Mouse (Mus musculus) heart, embryonic 10.5 days (tissue): Measurements from ENCODE around the gene Kmt2b. TPM values are rescaled to one million over a fixed set of nuclear protein-coding genes. Genes with fewer than 3 reads are reported as not detected.

ENCODE experiments used
- DNase-seq: peaks from one replicate; pipeline ENCODE4 v3.0.0-alpha.2; 2017; ENCODE audit warnings: low spot score
- H3K27ac ChIP-seq: fragments of 300-500 bp; sonication (generic); 2 replicates; pipeline ENCODE4 v1.5.1; 2016; ENCODE audit warnings: mild to moderate bottlenecking
- H3K27me3 ChIP-seq: fragments of 300-500 bp; sonication (generic); 2 replicates; pipeline ENCODE4 v1.6.1; 2016; ENCODE audit warnings: mild to moderate bottlenecking; ENCODE audit not compliant: poor library complexity, insufficient read depth, severe bottlenecking
- H3K36me3 ChIP-seq: fragments of 300-500 bp; sonication (generic); 2 replicates; pipeline ENCODE4 v1.6.1; 2016; ENCODE audit warnings: mild to moderate bottlenecking, moderate library complexity
- H3K4me1 ChIP-seq: fragments of 300-500 bp; sonication (generic); 2 replicates; pipeline ENCODE4 v1.6.1; 2016; ENCODE audit warnings: mild to moderate bottlenecking
- H3K4me3 ChIP-seq: fragments of 300-500 bp; sonication (generic); 2 replicates; pipeline ENCODE4 v1.5.1; 2016; ENCODE audit warnings: mild to moderate bottlenecking, moderate library complexity
- H3K9me3 ChIP-seq: fragments of 300-500 bp; sonication (generic); 2 replicates; pipeline ENCODE4 v1.6.1; 2016; ENCODE audit warnings: mild to moderate bottlenecking, moderate library complexity
- WGBS: fragments of 180-500 bp; shearing (Covaris S2); methylation state at CpG from one replicate; pipeline ENCODE4 v1.1.7; 2016; 5-methylcytosine and 5-hydroxymethylcytosine counted together
- polyA plus RNA-seq: library from polyadenylated mRNA; unstranded; fragments of >200 nt; fragmentation: Nextera tagmentation; extraction: Ambion mirVana; gene quantifications from 2 replicates; pipeline ENCODE4 v1.2.1, GENCODE M21; 2016

Kmt2b gene
- 5.6 and 8.3 TPM in 2 replicates for polyA plus RNA-seq

DNA sequence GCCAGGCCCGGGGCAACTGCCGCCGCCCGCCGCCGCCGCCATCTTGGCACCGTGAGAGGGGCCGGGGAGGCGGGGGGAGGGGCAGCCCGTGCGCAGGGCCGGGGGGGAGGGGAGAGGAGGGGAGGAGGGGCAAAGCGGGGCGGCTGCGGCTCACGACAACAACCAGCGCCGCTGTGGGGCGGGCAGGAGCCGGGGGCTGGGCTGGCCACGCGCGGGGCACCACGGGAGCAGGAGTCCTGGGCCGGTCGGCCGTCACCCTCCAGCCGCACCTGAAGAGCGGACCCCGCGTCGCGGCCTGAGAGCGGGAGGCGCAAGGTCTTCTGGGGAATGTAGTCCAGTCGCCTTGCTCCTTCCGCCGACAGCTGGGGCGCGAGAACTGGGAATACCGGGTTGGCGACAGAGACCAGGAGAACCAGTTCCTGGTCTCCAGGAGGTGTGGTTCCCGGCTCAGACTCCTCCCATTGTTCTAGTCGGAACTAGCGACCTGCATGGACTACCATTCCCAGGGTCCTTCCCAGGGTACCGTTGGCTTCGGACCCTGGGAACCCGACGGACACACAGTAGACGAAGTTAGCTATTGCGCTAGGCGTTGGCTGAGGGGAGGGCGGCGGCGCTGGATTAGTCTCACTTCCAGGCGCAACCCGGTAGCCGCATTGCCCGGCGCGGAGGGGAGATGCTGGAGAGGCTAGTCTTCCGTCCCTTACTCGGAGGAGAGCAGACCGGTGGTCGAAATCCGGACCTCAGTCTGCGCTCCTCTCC lies at the start of gene Kmt2b:
Gene Kmt2b, minus strand, starts transcription at position 51 of the 759 bp plus-strand sequence.
- Histone ChIP-seq H3K4me3 (peak within 1 kb of the TSS; percentile 95), H3K9me3 (no peaks in the 10 kb centered on the region), H3K36me3 (peaks cover 30% of the 10 kb centered on the region), H3K27ac (peak within 1 kb of the TSS; percentile 94), H3K27me3 (no peaks in the 10 kb centered on the region), H3K4me1 (peaks cover 19% of the 10 kb centered on the region)
- WGBS, result under 1% methylated on average over 54 of the region's 68 CpGs
- peak; percentile 99 for DNase-seq

DNA sequence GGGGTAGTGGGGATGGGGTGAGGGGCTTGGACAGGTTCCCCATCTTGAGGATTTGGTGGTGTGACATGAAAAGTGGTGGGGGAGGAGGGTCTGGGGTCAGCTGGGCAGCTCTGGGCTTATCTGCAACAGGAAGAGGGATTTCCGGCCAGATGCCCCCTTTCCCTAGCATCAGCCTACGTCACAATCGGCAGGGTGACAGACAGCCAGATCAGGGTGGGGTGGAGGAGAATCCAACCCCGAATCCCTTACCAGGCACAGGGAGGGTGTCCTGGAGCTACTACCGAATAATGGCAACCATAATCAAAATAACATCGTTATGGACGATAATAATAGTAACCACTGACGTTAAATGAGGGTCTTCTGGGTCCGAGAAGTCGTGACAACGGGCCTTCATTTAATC lies 47.9 kb upstream of the Kmt2b start:
- DNase-seq, result peak; percentile 83
- H3K27me3 ChIP-seq, result peaks cover 52% of the 10 kb centered on the region
- H3K9me3 ChIP-seq, result no peaks in the 10 kb centered on the region
- peaks cover 43% of the 10 kb centered on the region for H3K4me1 ChIP-seq
- peaks cover 18% of the 10 kb centered on the region for H3K36me3 ChIP-seq
- WGBS, result 18% methylated on average over 11 of the region's 11 CpGs
- H3K27ac ChIP-seq, result peak overlapping the region; percentile 56; the same call in 1 of the 2 replicates
- peak overlapping the region; percentile 53 for H3K4me3 ChIP-seq

DNA sequence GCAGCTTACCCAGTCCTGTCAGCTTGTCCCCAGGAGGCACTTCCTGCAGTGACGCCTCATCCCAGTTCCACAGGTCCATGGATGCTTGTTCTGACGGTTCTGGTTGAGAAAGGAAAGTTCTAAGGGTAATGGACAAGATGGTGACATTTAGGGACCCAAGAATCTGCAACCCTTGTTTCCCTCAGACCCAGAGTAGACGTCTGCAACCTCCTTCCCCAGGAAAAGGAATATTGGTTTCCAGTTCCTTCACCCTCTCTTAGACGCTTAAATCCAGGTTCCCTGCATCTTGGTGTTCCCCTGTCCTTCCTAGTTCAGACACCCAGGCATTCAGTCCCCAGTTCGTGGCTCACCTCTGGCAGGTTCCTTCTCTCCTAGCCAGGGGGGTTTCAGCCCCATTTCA lies 47.2 kb upstream of the Kmt2b start, which contains the start of gene Etv2:
Gene Etv2, minus strand, starts transcription at position 101 of the 400 bp plus-strand sequence.
- Histone ChIP-seq H3K9me3 (no peaks in the 10 kb centered on the region), H3K4me3 (peak within 1 kb of the TSS; percentile 53), H3K27me3 (peaks cover 57% of the 10 kb centered on the region), H3K27ac (peak within 1 kb of the TSS; percentile 59; the same call in 1 of the 2 replicates), H3K36me3 (peaks cover 12% of the 10 kb centered on the region), H3K4me1 (peaks cover 43% of the 10 kb centered on the region)
- no peak for DNase-seq
- WGBS, result 3% methylated on average over 5 of the region's 5 CpGs

DNA sequence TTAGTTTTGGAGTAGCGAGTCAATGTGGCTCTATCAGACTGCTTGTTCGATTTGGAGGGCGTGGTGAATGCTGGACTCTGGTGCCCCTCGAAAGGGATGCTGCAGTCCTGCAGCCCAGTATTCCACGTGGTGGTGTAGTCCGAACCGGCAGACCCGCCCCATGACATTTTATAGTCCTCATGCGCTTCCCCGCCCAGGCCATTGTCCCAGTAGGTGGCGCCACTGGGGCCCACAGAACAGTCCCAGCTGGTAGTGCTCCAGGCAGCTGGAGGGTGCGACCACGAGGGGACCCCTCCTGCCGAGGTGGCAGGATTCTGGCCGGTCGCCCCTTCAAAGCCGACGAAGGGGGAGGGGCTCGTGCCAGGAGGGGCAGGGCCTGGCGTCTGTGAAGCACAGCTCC lies 46.1 kb upstream of the Kmt2b start:
- 2% methylated on average over 20 of the region's 20 CpGs for WGBS
- peaks cover 59% of the 10 kb centered on the region for H3K27me3 ChIP-seq
- no peaks in the 10 kb centered on the region for H3K9me3 ChIP-seq
- H3K27ac ChIP-seq, result peak overlapping the region; percentile 59; the same call in 1 of the 2 replicates
- 0 out of 2 replicates have a peak, but pooled peaks cover under 1% of the 10 kb centered on the region for H3K36me3 ChIP-seq
- peak overlapping the region; percentile 53 for H3K4me3 ChIP-seq
- DNase-seq, result peak; percentile 88
- H3K4me1 ChIP-seq, result peaks cover 42% of the 10 kb centered on the region

DNA sequence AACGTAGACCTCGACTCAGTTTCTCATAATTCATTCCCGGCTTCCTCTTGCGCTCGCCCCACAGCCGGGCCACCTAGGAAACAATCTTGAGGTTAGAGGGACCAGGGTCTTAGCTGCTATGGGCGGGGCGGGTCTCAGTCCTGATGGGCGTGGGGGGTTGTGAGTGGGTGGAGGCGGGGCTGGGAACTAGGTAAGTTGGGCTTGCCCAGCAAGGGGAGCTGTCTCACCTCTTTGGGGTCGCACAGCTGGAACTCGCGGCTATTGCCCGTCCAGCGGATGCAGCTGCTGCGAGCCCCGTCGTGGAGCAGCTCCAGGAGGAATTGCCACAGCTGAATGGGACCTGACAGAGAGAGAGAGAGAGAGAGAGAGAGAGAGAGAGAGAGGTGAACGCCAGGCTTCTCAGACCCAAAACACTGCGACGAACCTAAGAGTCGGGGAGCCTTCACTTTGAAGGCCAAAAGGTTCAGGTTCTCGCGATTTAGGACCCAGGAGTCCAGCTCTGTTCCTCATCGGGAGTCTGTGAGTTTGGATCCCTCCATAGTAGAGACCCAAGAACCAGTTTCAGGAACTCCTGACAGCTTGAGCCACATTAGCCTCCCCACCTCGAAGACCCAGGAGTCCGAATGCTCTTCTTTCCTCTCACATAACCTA lies 45.4 kb upstream of the Kmt2b start:
- no peak for DNase-seq
- Histone ChIP-seq H3K4me3 (peak overlapping the region; percentile 53), H3K9me3 (no peaks in the 10 kb centered on the region), H3K27ac (no peak overlapping the region), H3K27me3 (peaks cover 59% of the 10 kb centered on the region), H3K4me1 (peaks cover 35% of the 10 kb centered on the region), H3K36me3 (no peaks in the 10 kb centered on the region)
- 12% methylated on average over 27 of the region's 27 CpGs for WGBS

DNA sequence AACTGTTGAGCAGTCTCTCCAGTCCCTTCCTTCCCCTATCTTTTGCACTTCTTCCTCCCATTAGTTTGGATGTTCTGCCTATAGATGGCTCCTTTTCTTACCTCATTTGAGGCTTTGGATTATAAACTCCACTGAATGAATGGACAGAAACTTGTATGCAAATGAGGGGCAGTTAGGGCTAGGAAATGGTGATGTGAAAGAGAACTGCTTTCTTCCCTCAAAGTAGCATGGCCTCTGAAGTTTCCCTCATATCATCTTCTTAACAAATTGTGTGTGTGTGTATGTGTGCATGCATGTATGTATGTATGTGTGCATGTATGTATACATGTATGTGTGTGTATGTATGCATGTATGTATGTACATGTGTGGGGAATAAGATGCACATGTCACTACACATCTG lies 40.5 kb upstream of the Kmt2b start:
- H3K27ac ChIP-seq, result no peak overlapping the region
- H3K9me3 ChIP-seq, result no peaks in the 10 kb centered on the region
- peaks cover 7% of the 10 kb centered on the region for H3K36me3 ChIP-seq
- no peak for DNase-seq
- no peak overlapping the region for H3K4me3 ChIP-seq
- peaks cover 18% of the 10 kb centered on the region for H3K4me1 ChIP-seq
- H3K27me3 ChIP-seq, result peaks cover 32% of the 10 kb centered on the region

DNA sequence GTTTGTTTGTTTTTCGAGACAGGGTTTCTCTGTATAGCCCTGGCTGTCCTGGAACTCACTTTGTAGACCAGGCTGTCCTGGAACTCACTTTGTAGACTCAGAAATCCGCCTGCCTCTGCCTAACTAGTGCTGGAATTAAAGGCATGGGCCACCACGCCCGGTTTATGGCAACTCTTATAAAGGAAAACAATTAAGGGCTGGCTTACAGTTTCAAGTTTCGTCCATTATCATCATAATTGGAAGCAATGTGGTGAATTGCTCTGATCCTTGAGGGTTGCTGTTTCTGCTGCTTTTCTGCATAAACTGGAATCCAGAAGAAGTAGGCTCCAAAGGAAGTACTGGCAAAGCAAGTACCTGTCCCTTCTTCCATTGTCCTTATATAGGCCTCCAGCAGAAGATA lies 38.1 kb upstream of the Kmt2b start:
- 78% methylated on average over 5 of the region's 5 CpGs for WGBS
- Histone ChIP-seq H3K4me1 (peaks cover 22% of the 10 kb centered on the region), H3K27me3 (peaks cover 9% of the 10 kb centered on the region; the same call in 1 of the 2 replicates), H3K27ac (no peak overlapping the region; the same call in 1 of the 2 replicates), H3K36me3 (peaks cover 30% of the 10 kb centered on the region), H3K9me3 (no peaks in the 10 kb centered on the region), H3K4me3 (peak overlapping the region; percentile 95; the same call in 1 of the 2 replicates)
- DNase-seq, result no peak

DNA sequence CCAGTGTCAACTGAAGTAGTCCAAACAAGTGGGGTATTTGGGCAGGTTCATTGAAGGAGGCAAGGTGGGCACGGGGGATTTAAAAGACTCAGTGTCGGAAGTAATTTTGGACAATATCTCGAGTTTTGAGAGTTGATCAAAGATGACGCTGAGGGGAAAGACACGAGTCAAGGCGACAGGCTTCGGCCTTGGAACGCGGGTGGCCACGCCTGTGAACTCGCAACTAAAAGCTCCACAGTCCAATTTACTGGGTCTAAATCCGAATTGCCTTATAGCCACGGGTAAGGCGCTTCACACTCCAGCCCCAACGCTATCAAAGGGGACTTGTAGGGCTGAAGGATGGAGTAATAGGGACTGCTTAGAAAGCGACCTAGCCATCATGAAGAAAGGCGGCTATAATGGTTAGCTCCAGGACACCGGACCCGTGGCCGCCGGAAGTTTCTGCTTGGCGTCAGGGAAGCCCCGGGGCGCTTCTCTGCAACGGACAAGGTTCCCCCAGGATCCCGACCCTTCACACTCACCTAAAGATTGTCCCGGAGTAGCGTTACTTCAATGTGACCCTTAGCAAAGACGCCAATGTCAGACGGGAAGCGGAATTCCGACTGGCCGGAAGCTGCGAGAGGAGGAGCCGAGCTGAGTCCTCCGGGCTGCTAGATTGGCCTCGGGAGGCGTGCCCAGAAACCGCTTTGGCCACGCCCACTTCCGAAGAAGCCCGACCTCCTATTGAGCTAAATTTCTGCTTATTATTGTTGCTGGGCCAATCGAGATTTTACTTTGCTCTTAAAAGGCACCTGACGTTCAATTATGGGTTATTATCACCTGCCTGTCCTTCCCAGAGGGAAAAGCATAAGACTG lies 37.2 kb upstream of the Kmt2b start, which contains the start of gene Cox6b1:
Gene Cox6b1, minus strand, starts transcription at position 622 of the 855 bp plus-strand sequence.
- Histone ChIP-seq H3K4me1 (peaks cover 22% of the 10 kb centered on the region), H3K36me3 (peaks cover 36% of the 10 kb centered on the region), H3K27ac (peak within 1 kb of the TSS; percentile 96), H3K4me3 (peak within 1 kb of the TSS; percentile 95), H3K9me3 (no peaks in the 10 kb centered on the region), H3K27me3 (0 out of 2 replicates have a peak, but pooled peaks cover 2% of the 10 kb centered on the region)
- DNase-seq, result peak; percentile 97
- 2% methylated on average over 44 of the region's 44 CpGs for WGBS

DNA sequence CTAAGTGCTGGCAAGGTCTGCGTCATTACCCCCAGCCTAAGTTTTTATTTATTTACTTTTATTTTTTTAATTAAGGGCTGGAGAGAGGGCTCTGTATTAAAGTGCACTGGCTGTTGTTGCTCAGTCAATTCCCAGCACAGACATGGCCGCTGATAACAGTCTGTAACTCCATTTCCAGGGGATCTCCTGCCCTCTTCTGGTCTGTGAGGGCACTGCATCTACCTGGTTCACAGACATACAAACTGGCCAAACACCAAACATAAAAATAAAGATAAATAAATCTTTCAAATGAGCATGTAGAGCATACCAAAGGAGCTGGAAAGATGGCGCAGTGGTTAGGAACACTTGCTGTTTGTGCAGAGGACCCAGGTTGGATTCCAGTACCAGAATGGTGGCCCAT lies 30.7 kb upstream of the Kmt2b start:
- WGBS, result 83% methylated on average over 3 of the region's 3 CpGs
- DNase-seq, result no peak
- H3K4me3 ChIP-seq, result no peak overlapping the region

DNA sequence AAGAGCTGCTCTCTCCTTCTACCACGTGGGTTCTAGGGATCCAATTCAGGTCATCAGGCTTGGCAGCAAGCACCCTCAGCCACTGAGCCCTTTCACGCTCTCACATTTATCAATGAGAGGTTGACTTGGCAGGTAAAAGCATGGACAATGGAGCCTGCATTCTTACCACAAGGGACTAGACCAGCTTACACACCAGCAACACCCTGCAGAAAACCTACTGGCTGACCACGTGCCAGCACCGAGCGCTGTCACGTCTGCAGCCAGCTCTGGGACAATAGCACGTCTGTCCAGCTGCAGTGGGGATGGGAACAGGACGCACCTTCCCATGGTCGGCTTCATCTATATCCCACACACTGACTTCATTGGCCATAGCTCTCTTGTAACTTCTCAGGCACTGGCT lies 30.1 kb upstream of the Kmt2b start:
- H3K9me3 ChIP-seq, result no peaks in the 10 kb centered on the region
- peaks cover 76% of the 10 kb centered on the region for H3K36me3 ChIP-seq
- no peak for DNase-seq
- no peak overlapping the region for H3K27ac ChIP-seq
- no peak overlapping the region for H3K4me3 ChIP-seq
- no peaks in the 10 kb centered on the region for H3K27me3 ChIP-seq
- peaks cover 13% of the 10 kb centered on the region for H3K4me1 ChIP-seq
- 96% methylated on average over 9 of the region's 9 CpGs for WGBS

More for the DNA sequence above, 30.7 kb upstream of the Kmt2b start:
- Histone ChIP-seq H3K27me3 (no peaks in the 10 kb centered on the region), H3K4me1 (peaks cover 11% of the 10 kb centered on the region), H3K36me3 (peaks cover 81% of the 10 kb centered on the region), H3K27ac (no peak overlapping the region), H3K9me3 (no peaks in the 10 kb centered on the region)

DNA sequence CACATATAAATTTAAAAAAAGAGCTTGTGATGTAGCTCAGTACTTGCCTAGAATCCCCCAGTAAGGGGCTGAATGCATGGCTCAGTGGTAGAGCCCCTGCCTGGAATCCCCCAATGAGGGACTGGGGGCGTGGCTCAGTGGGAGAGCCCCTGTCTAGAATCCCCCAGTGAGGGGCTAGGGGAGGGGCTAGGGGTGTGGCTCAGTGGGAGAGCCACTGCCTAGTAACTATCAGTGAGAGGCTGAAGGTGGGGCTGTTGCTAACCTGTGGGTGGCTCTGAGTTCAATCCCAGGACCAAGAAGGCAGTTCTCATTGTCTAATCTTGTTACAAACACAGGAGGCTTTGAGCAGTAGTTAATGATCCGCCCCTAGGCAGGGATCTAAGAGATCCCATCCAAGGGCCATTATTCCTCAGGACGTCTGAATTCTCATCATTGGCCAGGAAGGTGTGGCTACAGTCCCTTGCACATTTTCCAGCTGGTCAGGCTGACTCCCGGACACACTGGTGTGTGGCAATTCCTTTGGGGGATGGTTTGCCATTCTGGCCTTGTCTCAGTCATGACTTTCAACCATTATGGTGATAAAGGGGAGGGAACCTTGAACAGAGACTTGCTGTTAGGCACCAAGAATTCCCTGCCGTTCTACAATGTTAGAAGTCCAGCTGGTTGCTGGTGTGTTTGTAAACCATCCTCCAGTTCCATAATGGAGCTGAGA lies 26.7 kb upstream of the Kmt2b start:
- Histone ChIP-seq H3K4me3 (no peak overlapping the region), H3K36me3 (peaks cover 49% of the 10 kb centered on the region), H3K27me3 (no peaks in the 10 kb centered on the region), H3K9me3 (no peaks in the 10 kb centered on the region), H3K4me1 (peaks cover 9% of the 10 kb centered on the region; the same call in 1 of the 2 replicates), H3K27ac (no peak overlapping the region)
- no peak for DNase-seq
- WGBS, result 52% methylated on average over 5 of the region's 5 CpGs

DNA sequence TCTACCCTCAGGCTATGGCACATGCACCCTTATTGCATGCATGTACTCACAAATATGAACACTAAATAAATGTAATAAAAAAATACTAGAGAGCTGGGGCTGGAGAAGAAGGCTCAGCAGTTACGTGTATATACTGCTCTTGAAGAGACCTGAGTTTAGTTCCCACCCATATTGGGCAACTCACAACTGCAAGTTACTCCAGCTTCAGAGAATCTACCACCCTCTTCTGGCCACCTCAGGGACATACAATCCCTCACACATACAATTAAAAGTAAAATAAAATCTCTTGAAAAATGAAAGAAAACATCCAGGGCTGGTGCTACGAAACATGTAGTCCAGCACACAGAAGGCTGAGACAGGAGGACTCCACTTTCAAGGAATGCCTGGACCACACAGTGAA lies 25.9 kb upstream of the Kmt2b start:
- no peak overlapping the region for H3K27ac ChIP-seq
- no peak overlapping the region for H3K4me3 ChIP-seq
- no peak for DNase-seq
- H3K27me3 ChIP-seq, result no peaks in the 10 kb centered on the region
- peaks cover 43% of the 10 kb centered on the region for H3K36me3 ChIP-seq
- no peaks in the 10 kb centered on the region for H3K9me3 ChIP-seq
- WGBS, result 71% methylated on average over 2 of the region's 2 CpGs
- peaks cover 16% of the 10 kb centered on the region for H3K4me1 ChIP-seq
